ENCODE assay signal across 9 mouse cellular contexts in genomic region chr11:31368965-31369647, GRCm38 (mm10). TPM values are rescaled to one million over a fixed set of nuclear protein-coding genes. Genes with fewer than 3 reads are reported as not detected.
A peak's percentile ranks its signal among the peaks of the same experiment; 100 is the strongest.
DNase-seq lines count a peak whose midpoint lies in the region; ATAC-seq and TF ChIP-seq lines count a peak whose summit lies in the region.
"Had no signal": no experiment of that assay in that cellular context is flagged by ENCODE, and none has a peak within 500 bp of the region (broad histone marks: within the 10 kb centered on the region; RNA-seq: fewer than 3 reads in every experiment).

No protein-coding gene starts in this region.

- peaks cover 8% of the 10 kb centered on the region for H3K4me1 ChIP-seq in embryonic facial prominence, embryonic 14.5 days (ENCODE audit: control insufficient read depth, insufficient read depth, low read length)
- H3K4me1 ChIP-seq in kidney, embryonic 15.5 days: peaks cover 35% of the 10 kb centered on the region
- H3K4me1 ChIP-seq in liver, embryonic 14.5 days (replicated peaks; ENCODE audit: control insufficient read depth in 2 of 2, insufficient read depth in 2 of 2, low read length in 1 of 2): peaks cover 0 to 2% of the 10 kb centered on the region in 2 experiments; a peak in 1 of 4 replicates
- H3K4me1 ChIP-seq in neural tube, embryonic 11.5 days (ENCODE audit: control insufficient read depth, insufficient read depth, low read length): peaks cover 3% of the 10 kb centered on the region

- H3K4me3 ChIP-seq in embryonic facial prominence, embryonic 14.5 days (ENCODE audit: low read depth, low read length): peak overlapping the region; percentile 57
- peak overlapping the region; percentile 54 for H3K4me3 ChIP-seq in kidney, embryonic 15.5 days (replicated peaks)
- H3K4me3 ChIP-seq in liver, embryonic 14.5 days (ENCODE audit: insufficient read depth in 1 of 2, low read depth in 2 of 2, low read length in 2 of 2): peak overlapping the region; percentile 27 to 38
- H3K4me3 ChIP-seq in neural tube, embryonic 11.5 days (ENCODE audit: low read depth, low read length): peak overlapping the region; percentile 56

- no peaks in the 10 kb centered on the region for H3K9me3 ChIP-seq in embryonic facial prominence, embryonic 14.5 days (ENCODE audit: control insufficient read depth, low read length)
- no peaks in the 10 kb centered on the region for H3K9me3 ChIP-seq in kidney, embryonic 15.5 days (replicated peaks)
- no peaks in the 10 kb centered on the region for H3K9me3 ChIP-seq in liver, embryonic 14.5 days (ENCODE audit: control insufficient read depth, low read length)
- H3K9me3 ChIP-seq in neural tube, embryonic 11.5 days (ENCODE audit: control insufficient read depth, low read length): no peaks in the 10 kb centered on the region
- H3K9me3 ChIP-seq: G1E had no signal

- peaks cover 58% of the 10 kb centered on the region for H3K27me3 ChIP-seq in embryonic facial prominence, embryonic 14.5 days (replicated peaks; ENCODE audit: control insufficient read depth, insufficient read depth, low read length)
- peaks cover 50% of the 10 kb centered on the region for H3K27me3 ChIP-seq in kidney, embryonic 15.5 days
- H3K27me3 ChIP-seq in liver, embryonic 14.5 days (ENCODE audit: control insufficient read depth, insufficient read depth, low read length): peaks cover 43% of the 10 kb centered on the region
- peaks cover 16% of the 10 kb centered on the region for H3K27me3 ChIP-seq in neural tube, embryonic 11.5 days (ENCODE audit: control insufficient read depth, insufficient read depth, low read length)

- H3K4me2 ChIP-seq in embryonic facial prominence, embryonic 14.5 days (ENCODE audit: low read depth, low read length): peak overlapping the region; percentile 99
- peak overlapping the region; percentile 99 for H3K4me2 ChIP-seq in kidney, embryonic 15.5 days
- H3K4me2 ChIP-seq in liver, embryonic 14.5 days (ENCODE audit: low read depth): peak overlapping the region; percentile 66
- H3K4me2 ChIP-seq in neural tube, embryonic 11.5 days (ENCODE audit: low read depth): peak overlapping the region; percentile 100

- no peak for TF ChIP-seq EP300 in liver, embryonic 14.5 days (IDR thresholded peaks at IDR 0.05; ENCODE audit: low read depth)

- WGBS in embryonic facial prominence, embryonic 14.5 days: under 1% methylated on average over 37 of the region's 50 CpGs
- under 1% methylated on average over 50 of the region's 50 CpGs for WGBS in kidney, embryonic 15.5 days
- WGBS in liver, embryonic 14.5 days (ENCODE audit: insufficient replicate concordance): under 1% methylated on average over 50 of the region's 50 CpGs
- WGBS in neural tube, embryonic 11.5 days: under 1% methylated on average over 44 of the region's 50 CpGs

- no peaks in the 10 kb centered on the region for H3K36me3 ChIP-seq in embryonic facial prominence, embryonic 14.5 days (ENCODE audit: control insufficient read depth, insufficient read depth, low read length)
- H3K36me3 ChIP-seq in kidney, embryonic 15.5 days: no peaks in the 10 kb centered on the region
- no peaks in the 10 kb centered on the region for H3K36me3 ChIP-seq in liver, embryonic 14.5 days (replicated peaks; ENCODE audit: control insufficient read depth, insufficient read depth, low read depth)
- H3K36me3 ChIP-seq in neural tube, embryonic 11.5 days (ENCODE audit: control insufficient read depth, insufficient read depth, low read length): no peaks in the 10 kb centered on the region
- H3K36me3 ChIP-seq: G1E had no signal

- H3K9ac ChIP-seq in embryonic facial prominence, embryonic 14.5 days (ENCODE audit: low read depth, low read length): peak overlapping the region; percentile 54
- H3K9ac ChIP-seq in kidney, embryonic 15.5 days: peak overlapping the region; percentile 48
- H3K9ac ChIP-seq in liver, embryonic 14.5 days (replicated peaks): no peak overlapping the region
- H3K9ac ChIP-seq in neural tube, embryonic 11.5 days (ENCODE audit: low read length): peak overlapping the region; percentile 45

- peak; percentile 24 for DNase-seq in layer of hippocampus, adult 11-12 months (ENCODE audit: low spot score)
- DNase-seq in layer of hippocampus, adult 9-10 months (ENCODE audit: low spot score): no peak
- DNase-seq in embryonic facial prominence, embryonic 14.5 days (ENCODE audit: low spot score): peak; percentile 57
- peak; percentile 45 to 60 for DNase-seq in heart, adult 9 months (ENCODE audit: low spot score in 2 of 2)
- DNase-seq in liver, embryonic 14.5 days (ENCODE audit: low read depth in 3 of 3, low spot score in 3 of 3): no peak
- DNase-seq in neural tube, embryonic 11.5 days (ENCODE audit: low spot score): peak; percentile 63
- peak; percentile 39 for DNase-seq in urinary bladder, postnatal 25 days (ENCODE audit: low spot score)

- no peak overlapping the region; the same call in 1 of the 2 replicates for H3K27ac ChIP-seq in embryonic facial prominence, embryonic 14.5 days (replicated peaks; ENCODE audit: low read depth, low read length)
- H3K27ac ChIP-seq in kidney, embryonic 15.5 days: peak overlapping the region; percentile 29; the same call in 1 of the 2 replicates
- H3K27ac ChIP-seq in liver, embryonic 14.5 days: no peak overlapping the region
- H3K27ac ChIP-seq in neural tube, embryonic 11.5 days (ENCODE audit: low read depth, low read length): no peak overlapping the region

- TF ChIP-seq CTCF in liver, embryonic 14.5 days (IDR thresholded peaks at IDR 0.05; ENCODE audit: low read depth): no peak

- ATAC-seq in embryonic facial prominence, embryonic 14.5 days (ENCODE audit: low read depth): peak; percentile 42
- ATAC-seq in kidney, embryonic 15.5 days (replicated peaks; ENCODE audit: low FRiP score): peak; percentile 66
- ATAC-seq in liver, embryonic 14.5 days (ENCODE audit: insufficient read depth): peak; percentile 30; the same call in 1 of the 2 replicates
- peak; percentile 81 for ATAC-seq in neural tube, embryonic 11.5 days (ENCODE audit: insufficient read depth, low FRiP score, low TSS enrichment)

RNA-seq across cellular contexts. Expression of gene Stc2, which starts 0.8 kb away (rescaled TPM):
- 1.6 and 1.9 TPM in 2 replicates for polyA plus RNA-seq in embryonic facial prominence, embryonic 14.5 days (2014; fragmentation: Nextera tagmentation; extraction: Ambion mirVana)
- polyA plus RNA-seq in kidney, embryonic 15.5 days (2015; fragmentation: Nextera tagmentation; extraction: Ambion mirVana): 2.2 and 2.8 TPM in 2 replicates
- polyA plus RNA-seq in liver, embryonic 14.5 days (2012; rRNA removed): 0.23 and 0.46 TPM in 2 replicates
- 0.18 and 0.21 TPM in 2 replicates for polyA plus RNA-seq in liver, embryonic 14.5 days (2014; fragmentation: Nextera tagmentation; extraction: Ambion mirVana)
- polyA plus RNA-seq in neural tube, embryonic 11.5 days (2014; fragmentation: Nextera tagmentation; extraction: Ambion mirVana): 0.31 and 1.1 TPM in 2 replicates
- polyA plus RNA-seq: G1E had no signal

Comparison
In these comparisons a context has a peak if more than half of its experiments do, and no peak if none do; other contexts are left out.
1. DNase-seq: peak in layer of hippocampus, adult 11-12 months (single experiment), embryonic facial prominence, embryonic 14.5 days (single experiment), heart, adult 9 months (2 of 2), neural tube, embryonic 11.5 days (single experiment) and urinary bladder, postnatal 25 days (single experiment); none in layer of hippocampus, adult 9-10 months (single experiment) and liver, embryonic 14.5 days (0 of 3).
2. ATAC-seq: peak in every context shown above with its lines; median percentile 81 in neural tube, embryonic 11.5 days; 66 in kidney, embryonic 15.5 days; 42 in embryonic facial prominence, embryonic 14.5 days; 30 in liver, embryonic 14.5 days.
3. Peak in every context shown above with its lines, with median percentiles within 50 percentile points of each other: H3K4me2 ChIP-seq and H3K4me3 ChIP-seq.